ENCODE assay signal across 8 mouse cellular contexts in genomic region chr11:30986625-30987017, GRCm38 (mm10). TPM values are rescaled to one million over a fixed set of nuclear protein-coding genes. Genes with fewer than 3 reads are reported as not detected.
A peak's percentile ranks its signal among the peaks of the same experiment; 100 is the strongest.
DNase-seq lines count a peak whose midpoint lies in the region; TF ChIP-seq lines count a peak whose summit lies in the region.

No protein-coding gene starts in this region.

- H3K27me3 ChIP-seq in hindbrain, embryonic 10.5 days (ENCODE audit: insufficient read depth, poor library complexity, severe bottlenecking), result no peaks in the 10 kb centered on the region
- no peaks in the 10 kb centered on the region for H3K27me3 ChIP-seq in megakaryocyte, embryonic 14.5 days (replicated peaks)

- H3K36me3 ChIP-seq in hindbrain, embryonic 10.5 days, result no peaks in the 10 kb centered on the region
- peaks cover 15% of the 10 kb centered on the region for H3K36me3 ChIP-seq in megakaryocyte, embryonic 14.5 days (replicated peaks; ENCODE audit: low read length)

- TF ChIP-seq POLR2A in cortical plate, adult 2 months (IDR thresholded peaks at IDR 0.05; ENCODE audit: extremely low read depth, insufficient read depth, low read length), result no peak

- intact Hi-C loops in left cerebral cortex, adult 2 months (cut with DNase I), result loop anchor here (1.0 kb wide), 1 partner anchor 32 kb away; the partner anchor contains the start of gene Erlec1
- intact Hi-C loops in left cerebral cortex, postnatal 4 days (cut with DNase I), result no loop called here
- intact Hi-C loops in left cerebral cortex, postnatal 36 days (cut with DNase I), result loop anchor here (2.0 kb wide), 1 partner anchor 32 kb away; the partner anchor contains the start of gene Erlec1

- peaks cover 2% of the 10 kb centered on the region; the same call in 1 of the 2 replicates for H3K4me1 ChIP-seq in cortical plate, adult 2 months (ENCODE audit: control insufficient read depth, insufficient read depth, low read length)
- peaks cover 10% of the 10 kb centered on the region for H3K4me1 ChIP-seq in hindbrain, embryonic 10.5 days (replicated peaks)
- H3K4me1 ChIP-seq in megakaryocyte, embryonic 14.5 days, result peaks cover 4% of the 10 kb centered on the region; the same call in 1 of the 2 replicates

- no peaks in the 10 kb centered on the region for H3K9me3 ChIP-seq in hindbrain, embryonic 10.5 days
- H3K9me3 ChIP-seq in megakaryocyte, embryonic 14.5 days, result no peaks in the 10 kb centered on the region

- TF ChIP-seq CTCF in left cerebral cortex, adult 2 months (IDR thresholded peaks at IDR 0.05), result no peak
- TF ChIP-seq CTCF in cortical plate, adult 2 months (IDR thresholded peaks at IDR 0.05; ENCODE audit: extremely low read depth, insufficient read depth, low read length), result no peak

- H3K4me3 ChIP-seq in left cerebral cortex, adult 2 months, result peak overlapping the region; percentile 73
- peak overlapping the region; percentile 92 for H3K4me3 ChIP-seq in cortical plate, adult 2 months (ENCODE audit: insufficient read depth, low read length)
- H3K4me3 ChIP-seq in hindbrain, embryonic 10.5 days, result peak overlapping the region; percentile 67
- H3K4me3 ChIP-seq in megakaryocyte, embryonic 14.5 days (replicated peaks), result peak overlapping the region; percentile 96

- peak overlapping the region; percentile 68; the same call in 1 of the 2 replicates for H3K27ac ChIP-seq in left cerebral cortex, adult 2 months
- no peak overlapping the region for H3K27ac ChIP-seq in cortical plate, adult 2 months (ENCODE audit: insufficient read depth, low read length)
- H3K27ac ChIP-seq in hindbrain, embryonic 10.5 days, result peak overlapping the region; percentile 89

- 7% methylated on average over 2 of the region's 2 CpGs for WGBS in hindbrain, embryonic 10.5 days

- no peak for DNase-seq in left cerebral cortex, adult 2 months (ENCODE audit: extremely low spot score in 1 of 2, low spot score in 2 of 2)
- no peak for DNase-seq in left cerebral cortex, postnatal 4 days
- DNase-seq in hindbrain, embryonic 10.5 days (ENCODE audit: low spot score), result peak; percentile 3
- DNase-seq in spleen, postnatal 4 days (ENCODE audit: low spot score in 2 of 2), result no peak
- no peak for DNase-seq in left cerebral cortex, postnatal 36 days (ENCODE audit: low spot score in 2 of 2)
- DNase-seq in testis, postnatal 14 days (ENCODE audit: low spot score), result no peak

RNA-seq across cellular contexts. Expression of gene Chac2, which starts 0.5 kb away (rescaled TPM):
- total RNA-seq in left cerebral cortex, adult 2 months (2021), result 10 to 100 TPM; 14.6 to 15.4 TPM
- 10 to 100 TPM; 17.3 to 17.9 TPM for total RNA-seq in left cerebral cortex, postnatal 4 days (2021)
- 10.1 and 10.2 TPM in 2 replicates for polyA plus RNA-seq in cortical plate, adult 2 months (2012; rRNA removed)
- polyA plus RNA-seq in hindbrain, embryonic 10.5 days (2016; fragmentation: Nextera tagmentation; extraction: Ambion mirVana), result 10.2 and 11.0 TPM in 2 replicates
- 4.4 TPM in 1 of 2 replicates, not detected in the other for polyA plus RNA-seq in megakaryocyte, embryonic 14.5 days (2012; ENCODE audit: insufficient read depth, low replicate concordance)
- total RNA-seq in left cerebral cortex, postnatal 36 days (2021), result 10 to 100 TPM; 13.0 to 15.3 TPM

RNA-seq across cellular contexts. Expression of gene Erlec1, which starts 32.5 kb away (rescaled TPM):
- 10 to 100 TPM; 58.6 to 59.4 TPM for total RNA-seq in left cerebral cortex, adult 2 months (2021)
- 10 to 100 TPM; 38.4 to 44.2 TPM for total RNA-seq in left cerebral cortex, postnatal 4 days (2021)
- 36.6 and 38.2 TPM in 2 replicates for polyA plus RNA-seq in cortical plate, adult 2 months (2012; rRNA removed)
- polyA plus RNA-seq in hindbrain, embryonic 10.5 days (2016; fragmentation: Nextera tagmentation; extraction: Ambion mirVana), result 7.5 and 8.2 TPM in 2 replicates
- polyA plus RNA-seq in megakaryocyte, embryonic 14.5 days (2012; ENCODE audit: insufficient read depth, low replicate concordance), result 9.5 and 41.1 TPM in 2 replicates
- total RNA-seq in left cerebral cortex, postnatal 36 days (2021), result 10 to 100 TPM; 62.5 to 62.6 TPM
